Mouse (Mus musculus): Measurements from ENCODE around the gene Robo1.
"Not testable (repeated sequence)": the region's sequence is repeated elsewhere in the genome, so short reads cannot be mapped to it uniquely, and the experiment has no call there.

Robo1 gene

GRCm38 (mm10) chr16:72458155-72458554 lies 150.0 kb downstream of the Robo1 start:
- DNase-seq, result no peak

GRCm38 (mm10) chr16:72458576-72458975 lies 150.5 kb downstream of the Robo1 start:
- no peak for DNase-seq

- no peak for DNase-seq
Observed at GRCm38 (mm10) chr16:72465696-72466095, 157.6 kb downstream of the Robo1 start.

- DNase-seq, result no peak
Observed at GRCm38 (mm10) chr16:72470037-72470673, 162.0 kb downstream of the Robo1 start.

- no peak for DNase-seq
Observed at GRCm38 (mm10) chr16:72510716-72511199, 202.7 kb downstream of the Robo1 start.

GRCm38 (mm10) chr16:72531337-72531736 lies 223.2 kb downstream of the Robo1 start:
- DNase-seq, result no peak

- no peak for DNase-seq
Observed at GRCm38 (mm10) chr16:72533900-72534571, 225.9 kb downstream of the Robo1 start.

GRCm38 (mm10) chr16:72538171-72538570 lies 230.1 kb downstream of the Robo1 start:
- no peak for DNase-seq

GRCm38 (mm10) chr16:72543928-72544327 lies 235.8 kb downstream of the Robo1 start:
- no peak for DNase-seq

GRCm38 (mm10) chr16:72544950-72545349 lies 236.8 kb downstream of the Robo1 start:
- no peak for DNase-seq

GRCm38 (mm10) chr16:72551672-72552243 lies 243.7 kb downstream of the Robo1 start:
- DNase-seq, result no peak

GRCm38 (mm10) chr16:72553713-72554112 lies 245.6 kb downstream of the Robo1 start:
- DNase-seq, result no peak

GRCm38 (mm10) chr16:72562149-72562548 lies 254.0 kb downstream of the Robo1 start:
- not testable (repeated sequence) for DNase-seq

GRCm38 (mm10) chr16:72563196-72563963 lies 255.3 kb downstream of the Robo1 start:
- DNase-seq, result no peak

GRCm38 (mm10) chr16:72575171-72575570 lies 267.1 kb downstream of the Robo1 start:
- no peak for DNase-seq

GRCm38 (mm10) chr16:72576956-72577355 lies 268.9 kb downstream of the Robo1 start:
- DNase-seq, result no peak

GRCm38 (mm10) chr16:72584454-72585159 lies 276.5 kb downstream of the Robo1 start:
- DNase-seq, result no peak

- no peak for DNase-seq
Observed at GRCm38 (mm10) chr16:72585160-72585813, 277.2 kb downstream of the Robo1 start.

GRCm38 (mm10) chr16:72587376-72588072 lies 279.4 kb downstream of the Robo1 start:
- no peak for DNase-seq

- no peak for DNase-seq
Observed at GRCm38 (mm10) chr16:72603487-72604206, 295.5 kb downstream of the Robo1 start.

- DNase-seq, result no peak
Observed at GRCm38 (mm10) chr16:72605066-72605465, 297.0 kb downstream of the Robo1 start.
